Mouse (Mus musculus): Measurements from ENCODE around the gene Asic3.
"Not testable (repeated sequence)": the region's sequence is repeated elsewhere in the genome, so short reads cannot be mapped to it uniquely, and the experiment has no call there.

Asic3 gene

DNA sequence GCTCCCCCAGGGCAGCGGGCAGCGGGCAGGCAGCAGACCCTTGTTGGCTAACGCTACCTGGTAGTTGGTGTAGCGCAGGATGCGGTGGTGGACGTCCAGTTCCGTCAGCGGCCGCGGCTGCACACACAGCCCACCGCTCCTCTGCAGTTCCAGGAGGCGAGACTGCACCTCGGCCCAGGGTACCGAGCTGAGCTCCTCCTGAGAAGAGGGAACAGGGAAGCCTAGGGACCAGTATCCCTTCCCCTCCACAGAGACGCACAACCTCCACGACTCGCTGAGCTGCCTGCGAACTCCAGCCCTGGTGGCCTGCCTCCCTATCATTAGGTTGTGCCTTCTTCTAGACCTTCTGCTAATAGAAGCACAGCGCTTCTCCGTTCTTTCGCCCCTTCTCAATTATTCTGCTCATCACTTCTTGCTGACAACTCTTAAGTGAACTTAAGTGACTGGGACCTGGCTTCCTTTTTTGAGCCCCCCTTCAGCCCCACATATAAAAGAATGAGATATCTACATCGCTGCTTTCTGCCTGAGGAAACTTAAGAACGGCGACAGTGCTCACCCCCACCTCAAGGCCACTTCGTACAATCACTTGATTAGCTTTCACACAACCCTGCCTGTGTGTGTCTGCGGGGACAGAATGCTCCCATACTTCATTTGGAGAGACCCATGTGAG lies 24.8 kb upstream of the Asic3 start:
- no peak for DNase-seq (ENCODE audit: extremely low spot score)

- peak; percentile 48 for DNase-seq (ENCODE audit: extremely low spot score)
Observed at GRCm38 (mm10) chr5:24389011-24389657, 24.1 kb upstream of the Asic3 start.

GRCm38 (mm10) chr5:24389658-24390020 lies 23.6 kb upstream of the Asic3 start:
- DNase-seq (ENCODE audit: extremely low spot score), result no peak

DNA sequence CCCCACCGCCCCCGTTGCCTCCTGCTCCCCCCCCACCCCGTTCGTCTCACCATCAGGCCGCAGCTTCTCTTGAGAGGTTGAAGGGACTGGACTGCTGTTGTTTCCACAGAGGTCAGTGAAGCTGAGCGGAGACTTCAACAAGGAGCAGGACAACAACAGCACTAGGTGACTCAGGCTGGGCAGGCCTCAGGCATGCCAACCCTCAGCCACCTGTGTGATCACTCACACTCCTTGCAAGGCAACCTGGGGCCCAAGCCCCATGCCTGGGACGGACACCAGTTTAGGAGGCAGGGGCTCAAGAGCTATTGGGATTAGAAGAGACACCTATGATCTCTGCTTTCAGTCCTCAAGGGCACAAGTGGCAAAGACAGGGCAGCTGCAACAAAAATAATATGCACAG lies 21.3 kb upstream of the Asic3 start, which contains the start of gene Atg9b:
Atg9b (minus strand) TSS at position 280 of the 400 bp plus-strand sequence.
- DNase-seq (ENCODE audit: extremely low spot score), result no peak

- no peak for DNase-seq (ENCODE audit: extremely low spot score)
Observed at GRCm38 (mm10) chr5:24392724-24393123, 20.5 kb upstream of the Asic3 start.

- DNase-seq (ENCODE audit: extremely low spot score), result peak; percentile 71
Observed at GRCm38 (mm10) chr5:24393392-24393997, 19.7 kb upstream of the Asic3 start, which contains the start of gene Abcb8. TSS of gene Abcb8 (plus strand) at chr5:24393663.

GRCm38 (mm10) chr5:24394165-24394894 lies 18.9 kb upstream of the Asic3 start:
- peak; percentile 97 for DNase-seq (ENCODE audit: extremely low spot score)

GRCm38 (mm10) chr5:24396254-24396653 lies 16.9 kb upstream of the Asic3 start:
- not testable (repeated sequence) for DNase-seq (ENCODE audit: extremely low spot score)

DNA sequence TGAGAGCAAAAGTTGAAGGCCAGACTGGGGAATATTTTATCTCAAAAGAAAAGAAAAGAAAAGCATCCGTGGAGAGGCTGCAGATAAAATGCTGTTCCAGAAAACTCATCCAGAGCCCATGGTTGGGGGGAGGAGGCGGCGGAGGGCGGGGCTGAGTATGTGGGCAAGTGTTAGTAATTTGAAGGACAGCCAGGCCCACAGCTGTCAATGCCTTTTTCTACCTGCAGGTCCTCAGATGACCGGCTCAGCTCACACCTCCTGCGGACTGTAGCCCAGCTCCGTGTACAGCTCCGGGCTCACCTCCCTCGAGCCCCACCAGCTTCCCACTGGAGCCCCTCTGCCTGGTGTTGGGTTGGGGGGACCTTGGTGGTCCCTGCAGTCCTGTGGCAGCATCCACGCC lies 13.5 kb upstream of the Asic3 start:
- DNase-seq (ENCODE audit: extremely low spot score), result no peak

GRCm38 (mm10) chr5:24400362-24400761 lies 12.8 kb upstream of the Asic3 start:
- no peak for DNase-seq (ENCODE audit: extremely low spot score)

DNA sequence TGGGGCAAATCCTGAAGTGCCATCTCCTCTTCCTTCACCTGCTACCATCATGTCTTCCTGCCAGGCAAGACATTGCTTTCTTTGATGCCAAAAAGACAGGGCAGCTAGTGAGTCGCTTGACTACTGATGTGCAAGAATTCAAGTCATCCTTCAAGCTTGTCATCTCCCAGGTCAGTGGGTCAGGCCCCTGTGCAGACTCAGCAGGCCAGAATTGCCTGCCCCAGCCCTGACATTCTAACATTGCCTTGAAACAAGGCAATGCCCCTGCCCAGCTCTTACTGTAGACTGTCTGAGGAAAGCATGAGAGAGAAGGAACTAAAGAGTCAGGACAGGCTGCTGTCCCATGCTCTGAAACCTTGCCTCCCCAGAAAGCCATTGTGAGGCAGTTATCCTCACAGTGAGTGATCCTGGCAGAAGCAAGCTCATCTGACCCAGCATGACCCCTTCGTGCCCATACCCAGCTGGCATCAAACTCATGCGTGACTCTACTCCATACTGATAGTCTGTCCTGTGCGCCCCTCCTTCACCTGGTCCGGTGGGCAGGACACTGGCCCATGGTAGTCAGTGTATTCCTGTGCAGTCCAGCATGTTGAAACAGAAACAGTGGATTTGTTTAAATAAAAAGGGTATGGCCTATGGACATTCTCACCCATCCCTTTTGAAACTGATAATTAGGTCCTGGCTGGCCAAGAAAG lies 12.1 kb upstream of the Asic3 start:
- DNase-seq (ENCODE audit: extremely low spot score), result no peak

GRCm38 (mm10) chr5:24401969-24402368 lies 11.2 kb upstream of the Asic3 start:
- DNase-seq (ENCODE audit: extremely low spot score), result no peak

- DNase-seq (ENCODE audit: extremely low spot score), result no peak
Observed at GRCm38 (mm10) chr5:24404594-24405360, 8.4 kb upstream of the Asic3 start.

DNA sequence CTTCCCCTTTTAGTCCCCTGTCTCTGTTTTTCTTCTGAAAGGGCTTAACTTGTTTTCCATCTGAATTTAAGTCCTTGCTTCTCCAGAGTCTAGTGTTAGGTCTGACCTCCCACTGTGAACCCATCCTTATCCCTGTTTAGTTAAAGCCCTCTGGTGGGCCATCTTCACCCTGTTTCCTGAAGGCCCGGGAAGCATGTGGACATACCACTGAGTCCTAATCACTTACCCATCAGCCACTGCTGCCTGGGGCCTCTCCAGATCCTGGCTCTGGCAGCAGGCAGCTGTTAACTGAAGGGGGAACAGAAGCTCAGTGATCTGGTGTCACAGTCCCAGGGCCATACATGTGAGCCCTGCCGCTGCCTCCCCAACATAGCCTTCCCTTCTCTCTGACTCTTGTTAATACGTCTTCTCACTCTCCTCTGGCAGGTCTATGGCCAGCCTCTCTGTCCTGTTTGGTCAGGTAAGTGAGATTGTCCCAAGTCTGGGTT lies 7.8 kb upstream of the Asic3 start:
- DNase-seq (ENCODE audit: extremely low spot score), result no peak

DNA sequence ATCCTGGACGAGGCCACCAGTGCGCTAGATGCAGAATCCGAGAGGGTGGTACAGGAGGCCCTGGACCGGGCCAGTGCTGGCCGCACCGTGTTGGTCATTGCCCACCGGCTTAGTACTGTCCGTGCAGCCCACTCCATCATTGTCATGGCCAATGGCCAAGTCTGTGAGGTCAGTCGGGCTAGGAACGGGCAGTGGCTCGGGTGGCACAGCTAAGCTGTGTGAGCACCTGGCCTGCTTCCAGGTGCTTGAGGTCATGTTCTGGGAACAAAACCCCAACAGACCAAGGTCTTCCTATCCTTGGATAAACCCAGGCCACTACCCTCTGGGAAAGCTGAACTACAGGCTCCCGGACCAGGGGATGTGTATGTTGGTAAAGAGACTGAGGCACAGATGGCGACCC lies 4.5 kb upstream of the Asic3 start:
- no peak for DNase-seq (ENCODE audit: extremely low spot score)

DNA sequence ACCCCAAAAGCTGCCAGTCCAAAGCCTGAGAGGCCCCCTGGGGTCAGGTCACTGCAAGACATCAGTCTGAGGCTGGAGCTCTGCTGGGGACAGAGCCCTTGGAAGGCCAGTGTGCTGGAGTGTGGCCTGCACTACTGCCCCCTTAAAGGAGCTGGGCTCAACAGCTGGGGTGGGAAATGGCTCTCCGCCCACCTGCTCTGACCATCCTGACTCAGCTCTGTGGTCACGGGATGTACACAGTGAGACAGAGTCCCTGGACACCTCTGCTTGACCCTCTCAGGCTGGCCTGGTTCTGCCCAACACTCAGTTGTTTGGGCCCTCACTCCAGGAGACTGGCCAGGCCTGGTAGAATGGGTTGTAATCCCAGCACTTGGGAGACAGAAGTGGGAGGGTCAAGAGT lies 3.7 kb upstream of the Asic3 start:
- DNase-seq (ENCODE audit: extremely low spot score), result no peak

DNA sequence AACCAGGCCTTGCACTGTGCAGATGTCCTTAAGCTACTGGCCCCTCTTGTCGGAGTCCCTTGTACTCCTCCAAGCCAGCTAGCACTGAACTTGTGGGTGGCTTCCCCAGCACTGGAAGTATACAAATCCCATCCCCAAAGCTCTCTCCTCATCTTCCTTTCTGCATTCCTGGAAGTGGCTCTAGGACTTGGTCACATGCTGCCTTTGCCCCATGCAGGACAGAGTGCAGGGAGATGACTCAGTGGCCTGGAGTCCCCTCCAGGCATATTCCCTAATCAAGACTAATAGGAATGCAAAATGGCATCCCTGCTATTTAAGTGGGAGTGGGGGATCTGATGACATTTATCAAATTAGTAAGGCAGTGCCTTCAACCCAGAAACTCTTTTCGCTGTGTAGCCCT lies 1.1 kb upstream of the Asic3 start:
- no peak for DNase-seq (ENCODE audit: extremely low spot score)

DNA sequence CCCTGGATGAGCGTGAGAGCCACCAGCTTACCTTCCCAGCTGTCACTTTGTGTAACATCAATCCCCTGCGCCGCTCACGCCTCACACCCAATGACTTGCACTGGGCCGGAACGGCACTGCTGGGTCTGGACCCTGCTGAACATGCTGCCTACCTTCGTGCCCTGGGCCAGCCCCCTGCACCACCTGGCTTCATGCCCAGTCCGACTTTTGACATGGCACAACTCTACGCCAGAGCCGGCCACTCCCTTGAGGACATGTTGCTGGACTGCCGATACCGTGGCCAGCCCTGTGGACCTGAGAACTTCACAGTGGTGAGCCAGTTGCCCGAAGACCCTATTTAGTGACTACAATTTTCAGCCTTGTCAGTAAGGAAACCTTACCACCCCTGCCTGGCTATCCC lies 746 bp downstream of the Asic3 start:
- no peak for DNase-seq (ENCODE audit: extremely low spot score)

DNA sequence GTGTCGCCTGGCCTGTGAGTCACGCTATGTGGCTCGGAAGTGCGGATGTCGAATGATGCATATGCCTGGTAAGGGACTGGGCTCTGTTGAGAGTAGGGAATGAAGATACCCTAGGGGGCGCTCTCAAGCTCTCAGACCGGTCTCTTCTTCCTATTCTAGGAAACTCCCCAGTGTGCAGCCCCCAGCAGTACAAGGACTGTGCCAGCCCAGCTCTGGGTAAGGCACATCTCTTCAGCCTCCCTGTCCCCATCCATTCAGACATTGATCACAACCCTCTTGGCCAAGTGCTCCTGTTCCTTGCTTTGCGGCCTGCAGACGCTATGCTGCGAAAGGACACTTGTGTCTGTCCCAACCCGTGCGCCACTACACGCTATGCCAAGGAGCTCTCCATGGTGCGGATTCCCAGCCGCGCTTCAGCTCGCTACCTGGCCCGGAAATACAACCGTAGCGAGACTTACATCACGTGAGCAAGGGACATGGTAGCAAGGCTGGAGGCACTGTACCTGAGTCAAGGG lies 3.1 kb downstream of the Asic3 start:
- peak; percentile 68 for DNase-seq (ENCODE audit: extremely low spot score)

GRCm38 (mm10) chr5:24417587-24417986 lies 4.4 kb downstream of the Asic3 start:
- no peak for DNase-seq (ENCODE audit: extremely low spot score)

DNA sequence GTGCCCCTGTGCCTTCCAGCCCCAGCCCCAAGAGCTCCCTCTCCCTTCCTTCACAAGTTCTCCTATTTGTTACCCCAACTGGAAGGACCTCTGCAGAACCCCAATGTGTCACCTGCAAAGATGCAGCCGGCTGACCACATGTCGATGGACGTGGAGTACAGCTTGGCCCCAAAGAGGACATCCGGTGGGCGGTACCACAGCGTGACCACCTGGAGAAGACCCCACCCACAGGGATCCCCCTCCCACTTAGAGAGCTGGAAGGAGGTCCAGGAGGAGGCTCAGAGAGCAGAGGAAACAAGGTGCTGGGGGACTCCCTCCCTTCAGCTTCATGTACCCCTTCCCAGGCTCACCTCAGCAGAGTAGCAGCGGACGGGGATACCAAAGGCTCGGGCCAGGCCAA lies 7.2 kb downstream of the Asic3 start:
- no peak for DNase-seq (ENCODE audit: extremely low spot score)
